Mouse (Mus musculus) kidney, adult 18-20 months (tissue): Measurements from ENCODE around the gene Cpeb4.

Experiments
- DNase-seq: peaks from one replicate; pipeline ENCODE4 v3.0.0; 2021

Cpeb4 gene

GRCm38 (mm10) chr11:31902251-31903001 lies 30.4 kb downstream of the Cpeb4 start:
- DNase-seq, result no peak

- DNase-seq, result no peak
Observed at GRCm38 (mm10) chr11:31906499-31906898, 34.5 kb downstream of the Cpeb4 start.

GRCm38 (mm10) chr11:31907650-31908049 lies 35.6 kb downstream of the Cpeb4 start:
- DNase-seq, result no peak

- no peak for DNase-seq
Observed at GRCm38 (mm10) chr11:31912958-31913357, 40.9 kb downstream of the Cpeb4 start.

GRCm38 (mm10) chr11:31917769-31918168 lies 45.8 kb downstream of the Cpeb4 start:
- DNase-seq, result no peak

GRCm38 (mm10) chr11:31930051-31930450 lies 58.0 kb downstream of the Cpeb4 start:
- DNase-seq, result no peak

- DNase-seq, result no peak
Observed at GRCm38 (mm10) chr11:31935652-31936051, 63.6 kb downstream of the Cpeb4 start.

- no peak for DNase-seq
Observed at GRCm38 (mm10) chr11:31936910-31937525, 65.0 kb downstream of the Cpeb4 start.

GRCm38 (mm10) chr11:31940898-31941639 lies 69.1 kb downstream of the Cpeb4 start:
- no peak for DNase-seq

- DNase-seq, result no peak
Observed at GRCm38 (mm10) chr11:31941640-31942638, 69.9 kb downstream of the Cpeb4 start.

GRCm38 (mm10) chr11:31945471-31945870 lies 73.5 kb downstream of the Cpeb4 start:
- DNase-seq, result no peak

- no peak for DNase-seq
Observed at GRCm38 (mm10) chr11:31948462-31949330, 76.7 kb downstream of the Cpeb4 start.

- peak; percentile 72 for DNase-seq
Observed at GRCm38 (mm10) chr11:31949331-31949785, 77.3 kb downstream of the Cpeb4 start.

- no peak for DNase-seq
Observed at GRCm38 (mm10) chr11:31960071-31960470, 88.1 kb downstream of the Cpeb4 start.

- DNase-seq, result no peak
Observed at GRCm38 (mm10) chr11:31963993-31964392, 92.0 kb downstream of the Cpeb4 start.

- no peak for DNase-seq
Observed at GRCm38 (mm10) chr11:31965256-31966134, 93.5 kb downstream of the Cpeb4 start, which contains the start of gene 4930524B15Rik. Gene 4930524B15Rik (plus strand): TSS chr11:31965592.

GRCm38 (mm10) chr11:31974132-31974531 lies 102.1 kb downstream of the Cpeb4 start:
- DNase-seq, result no peak

- no peak for DNase-seq
Observed at GRCm38 (mm10) chr11:31974826-31975225, 102.8 kb downstream of the Cpeb4 start.

- no peak for DNase-seq
Observed at GRCm38 (mm10) chr11:31975678-31976077, 103.7 kb downstream of the Cpeb4 start.

GRCm38 (mm10) chr11:31976137-31976536 lies 104.1 kb downstream of the Cpeb4 start:
- DNase-seq, result no peak
